Mouse (Mus musculus) forebrain, embryonic 14.5 days (tissue): ENCODE data around the gene Ufc1. TPM values are rescaled to one million over a fixed set of nuclear protein-coding genes. Genes with fewer than 3 reads are reported as not detected.

Experiments used
- ATAC-seq: fragments of 200-750 bp; cut with Nextera tagmentation; 2 replicates; pipeline ENCODE4 v1.8.0; 2017; ENCODE audit warnings: mild to moderate bottlenecking, moderate library complexity
- DNase-seq: peaks from one replicate; pipeline ENCODE4 v3.0.0-alpha.2; 2015; ENCODE audit warnings: low spot score
- H3K27ac ChIP-seq: fragments of 300-500 bp; sonication (generic); 2 replicates; pipeline ENCODE4 v1.5.1; 2014; ENCODE audit warnings: low read depth, mild to moderate bottlenecking, control low read depth, low read length, moderate library complexity
- H3K27me3 ChIP-seq: fragments of 300-500 bp; sonication (generic); replicated peaks from 2 replicates; pipeline ENCODE4 v1.6.1; 2014; ENCODE audit warnings: low read length, control low read depth, mixed read lengths; ENCODE audit not compliant: control insufficient read depth, insufficient read depth
- H3K36me3 ChIP-seq: fragments of 300-500 bp; sonication (generic); 2 replicates; pipeline ENCODE4 v1.6.1; 2014; ENCODE audit warnings: low read length, control low read depth; ENCODE audit not compliant: control insufficient read depth, insufficient read depth
- H3K4me1 ChIP-seq: fragments of 300-500 bp; sonication (generic); 2 replicates; pipeline ENCODE4 v1.6.1; 2014; ENCODE audit warnings: antibody characterized with exemption, low read length, control low read depth; ENCODE audit not compliant: control insufficient read depth, insufficient read depth
- H3K4me2 ChIP-seq: fragments of 300-500 bp; sonication (generic); 2 replicates; pipeline ENCODE4 v1.6.1; 2014; ENCODE audit warnings: mild to moderate bottlenecking, control low read depth, low read length
- H3K4me3 ChIP-seq: fragments of 300-500 bp; sonication (generic); 2 replicates; pipeline ENCODE4 v1.5.1; 2014; ENCODE audit warnings: low read depth, low read length, control low read depth
- H3K9ac ChIP-seq: fragments of 300-500 bp; sonication (generic); 2 replicates; pipeline ENCODE4 v1.6.1; 2014; ENCODE audit warnings: mild to moderate bottlenecking, low read length, control low read depth, moderate library complexity
- H3K9me3 ChIP-seq: fragments of 300-500 bp; sonication (generic); replicated peaks from 2 replicates; pipeline ENCODE4 v1.6.1; 2016; ENCODE audit warnings: low read length, control low read depth, mixed read lengths; ENCODE audit not compliant: control insufficient read depth
- WGBS: fragments of 180-500 bp; shearing (Covaris S2); extraction: QIAGEN DNeasy Blood & Tissue Kit; methylation state at CpG from one replicate; pipeline ENCODE4 v1.1.7; 2014; 5-methylcytosine and 5-hydroxymethylcytosine counted together
- polyA plus RNA-seq: library from polyadenylated mRNA; unstranded; fragments of >200 nt; fragmentation: Nextera tagmentation; extraction: Ambion mirVana; gene quantifications from 2 replicates; pipeline ENCODE4 v1.2.1, GENCODE M21; 2014

The Ufc1 gene
- polyA plus RNA-seq: 119 and 127 TPM in 2 replicates

DNA sequence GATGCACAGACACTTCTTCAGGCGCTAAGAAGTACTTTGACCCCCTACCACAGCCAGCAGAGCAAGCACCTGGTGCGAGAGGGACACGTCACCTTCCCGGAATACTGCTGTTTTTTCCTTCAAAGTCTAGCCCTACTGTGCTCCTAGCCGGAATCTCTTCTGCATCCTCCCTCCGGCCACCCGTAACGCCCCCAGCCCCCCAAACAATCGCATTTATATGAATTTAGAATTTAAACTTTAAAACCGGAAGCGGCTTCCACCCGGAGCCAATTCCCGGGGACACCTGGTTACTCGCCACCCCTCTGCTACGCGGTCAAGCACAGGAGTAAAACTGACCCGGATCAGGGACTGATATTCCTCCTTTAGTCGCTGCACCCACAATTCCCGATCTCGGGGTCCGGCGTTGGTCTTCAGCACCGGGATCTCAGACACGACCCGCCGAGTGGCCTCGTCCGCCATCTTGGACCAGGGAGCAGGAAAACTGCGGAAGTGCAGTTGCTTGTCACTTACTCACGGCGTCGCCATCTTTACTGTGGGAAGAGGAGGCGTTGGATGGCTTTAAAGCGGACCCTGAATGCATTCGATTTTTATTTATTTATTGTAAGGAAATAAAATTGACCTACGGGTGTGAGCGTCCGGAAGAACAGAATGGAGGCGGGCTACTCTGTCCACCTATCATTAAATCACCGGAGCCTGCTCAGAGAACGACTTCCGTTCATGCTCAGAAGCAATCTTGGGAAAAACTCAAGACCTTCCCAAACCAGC is at the start of gene Ufc1:
Gene Ufc1, minus strand, starts transcription at position 727 of the 765 bp plus-strand sequence.
- H3K36me3 ChIP-seq: peaks cover 5% of the 10 kb centered on the region
- under 1% methylated on average over 42 of the region's 42 CpGs for WGBS
- H3K4me1 ChIP-seq: peaks cover 8% of the 10 kb centered on the region; the same call in 1 of the 2 replicates
- H3K27ac ChIP-seq: peak within 1 kb of the TSS; percentile 91
- no peaks in the 10 kb centered on the region for H3K9me3 ChIP-seq
- H3K4me3 ChIP-seq: peak within 1 kb of the TSS; percentile 78
- peak within 1 kb of the TSS; percentile 89 for H3K9ac ChIP-seq
- DNase-seq (peak; percentile 93), ATAC-seq (peak; percentile 90)
- peak within 1 kb of the TSS; percentile 62 for H3K4me2 ChIP-seq
- H3K27me3 ChIP-seq: 0 out of 2 replicates have a peak, but pooled peaks cover 3% of the 10 kb centered on the region

DNA sequence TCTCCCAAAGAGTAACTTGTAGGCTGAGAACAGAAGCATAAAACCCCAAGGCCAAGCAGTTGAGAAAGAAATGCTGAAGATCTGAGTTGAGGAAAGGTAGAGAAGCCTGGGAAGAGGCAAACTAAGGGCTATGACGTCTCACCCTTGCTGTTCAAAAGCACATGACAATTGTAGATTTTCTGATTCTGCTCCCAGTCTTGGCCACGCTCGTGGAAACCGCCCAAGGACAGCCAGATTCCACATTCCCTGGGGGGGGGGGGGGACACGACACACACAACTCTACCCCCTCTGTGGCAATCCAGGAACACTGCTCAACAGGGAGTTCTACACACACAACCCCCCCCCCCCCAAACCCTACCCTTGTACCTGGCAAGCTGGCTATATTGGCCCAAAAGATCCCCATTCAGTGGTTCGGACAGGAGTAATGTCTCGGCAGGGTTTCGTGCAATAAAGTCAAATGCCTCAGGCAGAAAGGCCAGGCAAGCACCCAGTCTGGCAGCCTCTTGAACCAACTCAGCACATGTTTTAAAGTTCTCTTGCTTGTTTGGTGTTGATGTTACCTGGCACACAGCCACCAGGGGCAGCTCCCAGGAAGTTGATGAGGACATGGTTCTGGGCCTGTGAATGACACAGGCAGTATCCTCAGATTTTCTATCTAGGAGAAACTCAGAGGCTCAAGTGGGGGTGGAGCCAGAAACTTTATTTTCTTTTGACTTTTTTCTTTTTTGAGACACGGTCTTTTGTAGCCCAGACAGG is 49.3 kb upstream of the Ufc1 start:
- H3K4me3 ChIP-seq: no peak overlapping the region
- ATAC-seq (no peak), DNase-seq (no peak)
- H3K27ac ChIP-seq: no peak overlapping the region
- peaks cover 44% of the 10 kb centered on the region for H3K36me3 ChIP-seq
- peaks cover 3% of the 10 kb centered on the region; the same call in 1 of the 2 replicates for H3K9me3 ChIP-seq
- no peaks in the 10 kb centered on the region for H3K27me3 ChIP-seq
- peaks cover 14% of the 10 kb centered on the region for H3K4me1 ChIP-seq
- no peak overlapping the region for H3K9ac ChIP-seq
- 92% methylated on average over 8 of the region's 9 CpGs for WGBS
- H3K4me2 ChIP-seq: no peak overlapping the region

DNA sequence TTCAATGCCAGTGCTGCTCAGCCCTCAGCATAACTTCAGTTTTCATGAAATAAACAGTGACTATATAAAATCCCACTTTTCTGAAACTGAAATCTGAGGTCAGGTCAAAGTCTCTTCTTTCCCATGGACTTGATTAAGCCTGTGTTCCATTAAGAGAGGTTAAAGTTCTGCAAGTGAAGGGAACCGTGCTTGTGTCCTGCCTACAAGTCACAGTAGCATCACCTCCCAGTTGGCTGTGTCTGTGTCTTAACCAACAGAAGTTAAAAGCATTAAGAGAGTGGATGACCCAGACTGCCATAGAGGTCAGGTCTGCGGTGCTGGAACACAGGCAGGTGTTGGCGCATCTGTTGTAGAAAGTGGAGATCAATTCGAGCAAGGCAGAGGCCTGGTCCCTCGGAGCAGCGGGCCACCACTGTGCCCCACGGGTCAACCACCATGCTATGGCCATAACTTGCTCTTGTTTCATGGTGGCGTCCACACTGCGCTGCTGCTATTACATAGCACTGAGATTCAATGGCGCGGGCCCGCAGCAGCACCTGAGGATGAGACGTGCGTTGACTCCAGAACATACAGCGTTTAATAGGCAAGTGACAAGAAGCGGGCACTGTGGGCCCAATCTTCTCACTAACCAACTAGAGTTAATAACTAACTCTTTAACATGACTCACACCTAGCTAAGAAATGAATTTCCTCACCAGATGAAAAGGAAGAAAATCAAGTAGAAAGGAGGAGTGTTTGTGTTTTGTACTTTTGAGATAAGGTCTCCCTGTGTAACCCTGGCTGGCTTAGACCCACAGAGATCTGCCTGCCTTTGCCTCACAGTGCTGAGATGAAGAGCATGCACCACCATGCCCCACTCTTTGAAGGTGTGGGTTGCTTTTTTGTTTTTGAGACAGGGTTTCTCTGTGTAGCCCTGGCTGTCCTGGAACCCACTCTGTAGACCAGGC is 47.7 kb upstream of the Ufc1 start:
- no peak for ATAC-seq

DNA sequence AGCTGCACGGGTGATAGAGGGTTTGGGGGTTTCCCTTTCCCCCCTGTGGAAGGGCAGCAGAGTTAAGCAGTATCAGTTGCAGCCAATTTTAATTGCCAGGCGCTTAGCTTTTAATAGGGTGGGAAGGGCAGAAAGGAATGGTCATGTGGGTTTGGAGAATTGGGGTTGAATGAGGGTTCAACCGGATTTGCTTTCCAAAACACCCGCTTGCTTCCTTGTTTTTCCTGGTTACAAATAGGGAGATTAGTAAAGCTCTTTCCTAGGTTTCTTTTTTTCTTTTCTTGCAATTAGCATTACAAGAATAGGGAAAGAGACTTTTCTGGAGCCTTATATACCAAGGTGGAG is 35.4 kb upstream of the Ufc1 start:
- WGBS: 0% methylated on average over 4 of the region's 4 CpGs
- H3K36me3 ChIP-seq: peaks cover 6% of the 10 kb centered on the region; the same call in 1 of the 2 replicates
- H3K27me3 ChIP-seq: no peaks in the 10 kb centered on the region
- H3K4me3 ChIP-seq: peak overlapping the region; percentile 84
- peak overlapping the region; percentile 52 for H3K4me2 ChIP-seq
- H3K9ac ChIP-seq: peak overlapping the region; percentile 79
- no peak; the same call in 1 of the 2 replicates for ATAC-seq
- H3K27ac ChIP-seq: peak overlapping the region; percentile 97; the same call in 1 of the 2 replicates
- H3K9me3 ChIP-seq: no peaks in the 10 kb centered on the region
- peaks cover 19% of the 10 kb centered on the region for H3K4me1 ChIP-seq
- peak; percentile 41 for DNase-seq

More for the DNA sequence above, 47.7 kb upstream of the Ufc1 start:
- Histone ChIP-seq H3K4me3 (no peak overlapping the region), H3K9ac (no peak overlapping the region), H3K36me3 (peaks cover 60% of the 10 kb centered on the region), H3K9me3 (peaks cover 3% of the 10 kb centered on the region; the same call in 1 of the 2 replicates), H3K27ac (no peak overlapping the region), H3K27me3 (no peaks in the 10 kb centered on the region), H3K4me2 (no peak overlapping the region), H3K4me1 (peaks cover 14% of the 10 kb centered on the region)
- DNase-seq: no peak
- WGBS: 98% methylated on average over 16 of the region's 16 CpGs

DNA sequence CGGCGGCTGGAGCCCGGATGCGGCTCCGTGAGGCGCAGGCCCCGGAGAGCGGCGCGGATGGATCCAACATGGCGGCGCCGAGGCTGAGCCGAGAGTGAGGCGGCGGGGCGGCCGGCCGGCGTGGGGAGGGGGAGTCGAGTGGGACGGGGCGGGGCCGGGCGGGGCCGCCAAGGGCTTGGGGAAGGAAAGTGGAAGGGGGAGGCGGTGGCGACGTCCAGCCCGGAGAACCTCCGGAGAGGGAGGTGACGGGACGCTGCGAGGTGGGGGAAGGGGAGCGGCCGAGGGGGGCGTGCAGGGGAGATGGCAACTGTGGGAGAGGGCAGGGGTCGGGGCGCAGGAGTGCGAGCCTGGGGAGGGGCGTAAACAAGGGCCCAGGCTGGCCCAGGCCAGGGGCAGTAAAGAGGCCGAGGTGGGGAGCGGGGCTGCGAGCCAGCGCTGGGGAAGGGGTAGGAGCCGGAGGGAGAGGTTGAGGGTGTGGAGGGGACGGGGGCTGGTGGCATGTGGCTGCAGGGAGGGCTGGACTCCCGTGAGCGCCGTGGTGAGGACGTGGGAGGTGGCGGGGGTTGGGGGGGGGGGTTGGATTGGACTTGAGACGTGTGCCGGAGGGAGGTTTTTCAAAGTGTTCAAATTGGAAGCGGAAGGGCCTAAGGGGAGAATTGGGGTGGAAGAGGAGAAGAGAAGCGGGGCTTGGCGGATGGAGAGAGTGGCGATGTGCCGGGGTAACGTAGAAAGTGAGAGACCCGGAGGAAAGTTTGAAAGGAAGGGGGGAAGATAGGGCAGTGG is 34.8 kb upstream of the Ufc1 start:
- Histone ChIP-seq H3K9ac (peak overlapping the region; percentile 79), H3K9me3 (no peaks in the 10 kb centered on the region), H3K4me3 (peak overlapping the region; percentile 84), H3K4me1 (peaks cover 19% of the 10 kb centered on the region), H3K27ac (peak overlapping the region; percentile 97), H3K4me2 (peak overlapping the region; percentile 52), H3K36me3 (peaks cover 6% of the 10 kb centered on the region; the same call in 1 of the 2 replicates), H3K27me3 (no peaks in the 10 kb centered on the region)
- WGBS: 1% methylated on average over 59 of the region's 61 CpGs
- ATAC-seq: peak; percentile 87
- DNase-seq: peak; percentile 91

DNA sequence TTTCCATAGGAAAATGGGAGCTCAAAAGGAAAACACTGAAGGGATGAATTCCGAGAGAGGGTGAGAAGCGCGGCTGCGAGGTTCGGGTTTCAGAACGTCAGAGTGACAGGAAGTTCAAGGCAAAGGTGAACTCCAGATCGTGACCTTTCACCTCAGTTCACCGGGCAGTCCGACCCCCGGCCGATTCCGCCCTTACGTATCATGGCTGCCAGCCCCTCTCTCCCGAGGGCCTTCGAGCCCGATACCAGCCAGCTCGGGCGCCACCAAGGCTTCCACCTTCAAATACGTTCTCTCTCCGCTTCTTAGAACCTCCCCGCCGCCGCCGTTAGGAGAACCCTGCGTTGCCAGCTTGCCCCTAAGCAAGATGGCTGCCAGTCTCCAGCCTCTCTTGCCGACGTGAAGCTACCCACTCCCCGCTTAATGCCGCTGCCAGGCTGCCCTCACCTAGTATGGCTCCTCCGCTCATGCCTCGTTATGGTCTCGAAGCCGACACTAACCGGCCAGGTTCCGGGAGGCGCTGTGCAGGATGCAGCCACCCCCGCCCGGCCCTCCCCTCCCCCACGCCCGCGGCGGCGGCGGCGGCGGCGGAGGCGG is 34.1 kb upstream of the Ufc1 start, which contains the start of gene Dedd:
Gene Dedd, plus strand, starts transcription at position 307 of the 594 bp plus-strand sequence.
- Histone ChIP-seq H3K27ac (peak within 1 kb of the TSS; percentile 97), H3K36me3 (peaks cover 6% of the 10 kb centered on the region; the same call in 1 of the 2 replicates), H3K4me1 (peaks cover 19% of the 10 kb centered on the region), H3K4me2 (peak within 1 kb of the TSS; percentile 52), H3K9me3 (no peaks in the 10 kb centered on the region), H3K27me3 (no peaks in the 10 kb centered on the region), H3K9ac (peak within 1 kb of the TSS; percentile 79), H3K4me3 (peak within 1 kb of the TSS; percentile 84)
- ATAC-seq (peak; percentile 96), DNase-seq (peak; percentile 98)
- 0% methylated on average over 43 of the region's 48 CpGs for WGBS

DNA sequence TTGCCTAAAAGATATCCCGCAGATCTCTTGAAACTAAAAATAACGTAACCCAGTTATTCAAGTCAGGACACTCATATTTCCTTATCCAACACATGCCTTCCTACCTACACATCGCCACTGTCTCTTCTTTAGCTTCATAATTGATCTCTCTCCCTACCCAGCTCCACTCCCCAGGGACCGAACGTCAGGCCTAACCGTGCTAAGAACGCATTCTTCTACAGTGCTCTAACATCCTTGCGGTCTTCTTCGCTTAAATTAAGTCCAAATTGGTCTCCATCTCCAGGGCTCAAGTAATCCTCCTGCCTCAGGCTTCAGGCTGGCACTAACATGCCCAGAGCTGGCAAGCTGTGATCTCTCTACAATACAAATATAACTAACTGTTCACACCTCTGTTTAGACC is 33.4 kb upstream of the Ufc1 start:
- 0 out of 2 replicates have a peak, but pooled peaks cover 3% of the 10 kb centered on the region for H3K36me3 ChIP-seq
- H3K27me3 ChIP-seq: no peaks in the 10 kb centered on the region
- ATAC-seq (no peak), DNase-seq (peak; percentile 22)
- 41% methylated on average over 9 of the region's 9 CpGs for WGBS
- peak overlapping the region; percentile 97 for H3K27ac ChIP-seq
- H3K9me3 ChIP-seq: no peaks in the 10 kb centered on the region
- H3K9ac ChIP-seq: peak overlapping the region; percentile 79
- peaks cover 19% of the 10 kb centered on the region for H3K4me1 ChIP-seq
- peak overlapping the region; percentile 52 for H3K4me2 ChIP-seq
- H3K4me3 ChIP-seq: peak overlapping the region; percentile 84
